Mouse (Mus musculus) large intestine, adult 2 months (tissue): ENCODE measurements around the gene Tedc2. TPM values are rescaled to one million over a fixed set of nuclear protein-coding genes. Genes with fewer than 3 reads are reported as not detected.

Source experiments
- DNase-seq: peaks from one replicate; pipeline ENCODE4 v3.0.0-alpha.2; 2012; ENCODE audit warnings: low read depth, low spot score
- WGBS: fragments of 180-500 bp; shearing (Covaris S2); methylation state at CpG from one replicate; pipeline ENCODE4 v1.1.7; 2018; 5-methylcytosine and 5-hydroxymethylcytosine counted together
- polyA plus RNA-seq: library from polyadenylated mRNA; depleted of rRNA; stranded (reverse); fragments of >200 nt; gene quantifications from 2 replicates; pipeline ENCODE4 v1.2.3, GENCODE M21; 2012; rRNA removed

Gene Tedc2
- 8.4 and 9.7 TPM in 2 replicates for polyA plus RNA-seq

- DNase-seq, result peak; percentile 90
- WGBS, result 4% methylated on average over 41 of the region's 41 CpGs
These were observed at the start of gene Tedc2 for GRCm38 (mm10) chr17:24220435-24221411. Gene Tedc2 (minus strand): TSS chr17:24220851.

GRCm38 (mm10) chr17:24267133-24267532 is 46.5 kb upstream of the Tedc2 start:
- no peak for DNase-seq
- WGBS, result 54% methylated on average over 1 of the region's 1 CpGs

GRCm38 (mm10) chr17:24264766-24265165 is 44.1 kb upstream of the Tedc2 start:
- WGBS, result 69% methylated on average over 2 of the region's 2 CpGs
- no peak for DNase-seq

GRCm38 (mm10) chr17:24260516-24260915 is 39.9 kb upstream of the Tedc2 start:
- WGBS, result 52% methylated on average over 4 of the region's 4 CpGs
- no peak for DNase-seq

GRCm38 (mm10) chr17:24259702-24260101 is 39.1 kb upstream of the Tedc2 start:
- no peak for DNase-seq
- 53% methylated on average over 5 of the region's 5 CpGs for WGBS

GRCm38 (mm10) chr17:24258981-24259380 is 38.3 kb upstream of the Tedc2 start:
- 55% methylated on average over 4 of the region's 4 CpGs for WGBS
- no peak for DNase-seq

- DNase-seq, result no peak
- 99% methylated on average over 2 of the region's 2 CpGs for WGBS
These were observed 31.7 kb upstream of the Tedc2 start for GRCm38 (mm10) chr17:24252329-24252728.

GRCm38 (mm10) chr17:24251320-24252069 is 30.8 kb upstream of the Tedc2 start, which contains the start of gene Ccnf:
Gene Ccnf (minus strand): TSS chr17:24251484.
- DNase-seq, result peak; percentile 94
- under 1% methylated on average over 48 of the region's 48 CpGs for WGBS

- WGBS, result under 1% methylated on average over 32 of the region's 32 CpGs
- DNase-seq, result no peak
These were observed 30.3 kb upstream of the Tedc2 start for GRCm38 (mm10) chr17:24250988-24251319.

GRCm38 (mm10) chr17:24248641-24249040 is 28.0 kb upstream of the Tedc2 start:
- DNase-seq, result no peak
- 100% methylated on average over 2 of the region's 2 CpGs for WGBS

- no peak for DNase-seq
- 93% methylated on average over 8 of the region's 8 CpGs for WGBS
These were observed 23.4 kb upstream of the Tedc2 start for GRCm38 (mm10) chr17:24244061-24244460.

- DNase-seq, result no peak
- 82% methylated on average over 4 of the region's 4 CpGs for WGBS
These were observed 22.8 kb upstream of the Tedc2 start for GRCm38 (mm10) chr17:24243311-24243969.

GRCm38 (mm10) chr17:24236921-24237320 is 16.3 kb upstream of the Tedc2 start:
- DNase-seq, result no peak
- WGBS, result 97% methylated on average over 7 of the region's 7 CpGs

GRCm38 (mm10) chr17:24236479-24236878 is 15.8 kb upstream of the Tedc2 start:
- no peak for DNase-seq
- WGBS, result 97% methylated on average over 1 of the region's 1 CpGs

- no peak for DNase-seq
- 86% methylated on average over 7 of the region's 7 CpGs for WGBS
These were observed 7.3 kb upstream of the Tedc2 start for GRCm38 (mm10) chr17:24227941-24228340.

- 90% methylated on average over 8 of the region's 8 CpGs for WGBS
- DNase-seq, result no peak
These were observed 6.1 kb upstream of the Tedc2 start for GRCm38 (mm10) chr17:24226721-24227120.

- DNase-seq, result no peak
- 95% methylated on average over 5 of the region's 5 CpGs for WGBS
These were observed 5.2 kb upstream of the Tedc2 start for GRCm38 (mm10) chr17:24225851-24226250.

- WGBS, result 87% methylated on average over 10 of the region's 10 CpGs
- DNase-seq, result no peak
These were observed 4.1 kb upstream of the Tedc2 start for GRCm38 (mm10) chr17:24224741-24225140.

- WGBS, result 85% methylated on average over 5 of the region's 5 CpGs
- DNase-seq, result no peak
These were observed 2.9 kb upstream of the Tedc2 start for GRCm38 (mm10) chr17:24223513-24223912.

GRCm38 (mm10) chr17:24222653-24223052 is 2.0 kb upstream of the Tedc2 start:
- 80% methylated on average over 6 of the region's 6 CpGs for WGBS
- no peak for DNase-seq
